Mouse (Mus musculus) lung, postnatal 0 days (tissue): ENCODE measurements around the gene Chn2.

Experiments
- CTCF ChIP-seq: IDR thresholded peaks from 2 replicates; pipeline ENCODE4 v1.5.1; 2016; ENCODE audit warnings: antibody characterized with exemption, mild to moderate bottlenecking
- EP300 ChIP-seq: IDR thresholded peaks from 2 replicates; pipeline ENCODE4 v1.6.1; 2016; ENCODE audit warnings: antibody characterized with exemption, mild to moderate bottlenecking, control low read depth

DNA sequence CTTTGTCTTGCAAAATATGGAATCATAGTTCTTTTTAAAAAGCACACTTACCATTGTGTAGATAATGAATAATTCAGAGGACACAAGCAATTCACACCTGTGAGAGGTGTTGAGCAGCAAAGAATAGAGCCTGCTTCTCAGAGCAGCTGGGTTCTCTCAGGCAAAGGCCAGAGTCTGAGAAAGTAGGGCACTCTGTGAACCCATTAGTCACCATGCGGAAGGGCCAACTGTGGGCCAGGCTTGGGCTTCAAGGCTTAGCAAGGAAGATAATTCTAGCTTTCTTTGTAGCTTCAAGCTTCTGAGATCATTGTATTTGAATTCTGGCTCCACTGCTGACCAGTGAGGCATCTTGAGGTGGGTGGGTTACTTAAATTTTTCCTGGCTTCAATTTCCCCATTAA lies 2.8 kb downstream of the Chn2 start:
- no peak for TF ChIP-seq CTCF
- no peak for TF ChIP-seq EP300
